Mouse (Mus musculus) G1E-ER4 (cell line): Measurements from ENCODE around the gene Cdkn1a. TPM values are rescaled to one million over a fixed set of nuclear protein-coding genes. Genes with fewer than 3 reads are reported as not detected.
A peak's percentile ranks its signal among the peaks of the same experiment; 100 is the strongest.

ENCODE experiments used
- GATA1 ChIP-seq: IDR thresholded peaks from one replicate; pipeline ENCODE4 v1.8.0; 2012; ENCODE audit warnings: low read length, inconsistent platforms
- polyA plus RNA-seq: library from polyadenylated mRNA; stranded (reverse); fragments of >175 nt; gene quantifications from 2 replicates; pipeline ENCODE4 v1.2.3, GENCODE M21; 2012

The Cdkn1a gene
- polyA plus RNA-seq: 65.3 and 74.2 TPM in 2 replicates

DNA sequence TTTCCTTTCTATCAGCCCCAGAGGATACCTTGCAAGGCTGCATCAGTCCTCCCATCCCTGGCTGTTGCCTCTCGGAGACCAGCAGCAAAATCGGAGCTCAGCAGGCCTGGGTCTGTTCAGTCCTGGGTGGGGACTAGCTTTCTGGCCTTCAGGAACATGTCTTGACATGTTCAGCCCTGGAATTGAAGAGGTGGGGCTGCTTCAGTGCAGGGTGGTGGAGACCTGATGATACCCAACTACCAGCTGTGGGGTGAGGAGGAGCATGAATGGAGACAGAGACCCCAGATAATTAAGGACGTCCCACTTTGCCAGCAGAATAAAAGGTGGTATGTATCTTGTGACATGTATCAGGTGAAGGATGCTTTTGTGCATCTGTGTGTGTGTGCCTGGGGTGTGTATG lies at the start of gene Cdkn1a:
Gene Cdkn1a, plus strand, starts transcription at position 201 of the 400 bp plus-strand sequence.
- no peak for TF ChIP-seq GATA1

DNA sequence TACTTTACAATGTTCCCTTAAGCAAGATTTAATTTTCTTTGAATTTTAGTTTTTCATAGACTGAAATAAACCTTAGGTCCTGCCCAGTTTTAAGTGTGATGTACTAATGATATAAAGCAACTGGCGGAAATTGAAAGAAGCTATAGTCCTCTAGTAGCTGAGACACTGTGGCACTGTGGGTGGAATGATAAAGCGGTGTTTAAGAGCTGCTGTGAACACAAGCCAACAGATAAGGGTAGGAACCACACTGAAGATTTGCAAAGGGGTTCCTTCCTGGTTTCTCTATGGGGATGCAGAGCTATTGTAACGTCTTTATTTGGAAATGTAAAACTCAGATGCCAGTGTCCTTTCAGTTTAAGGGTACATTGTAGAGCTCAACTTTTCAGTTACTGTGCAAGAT lies 49.1 kb upstream of the Cdkn1a start:
- TF ChIP-seq GATA1: peak; percentile 44

DNA sequence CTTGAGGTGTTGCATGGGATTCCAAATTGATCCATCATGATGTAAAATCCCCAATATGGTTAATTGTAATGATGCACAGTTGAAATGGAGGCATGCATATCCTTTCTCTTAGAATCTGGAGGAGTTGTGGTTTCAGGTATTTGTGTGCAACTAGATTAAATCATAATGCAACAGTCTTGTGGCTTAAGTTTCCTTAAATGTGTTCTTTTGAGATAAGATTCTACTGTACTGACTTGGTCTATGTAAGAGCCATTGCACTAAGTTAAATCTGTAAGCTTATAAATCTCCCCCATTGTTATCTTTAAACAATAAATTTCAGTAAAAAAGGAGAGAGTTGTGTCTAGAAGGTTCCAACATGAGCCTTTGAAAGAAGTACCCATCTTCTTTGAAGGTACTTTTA lies 48.2 kb upstream of the Cdkn1a start:
- TF ChIP-seq GATA1: peak; percentile 56

DNA sequence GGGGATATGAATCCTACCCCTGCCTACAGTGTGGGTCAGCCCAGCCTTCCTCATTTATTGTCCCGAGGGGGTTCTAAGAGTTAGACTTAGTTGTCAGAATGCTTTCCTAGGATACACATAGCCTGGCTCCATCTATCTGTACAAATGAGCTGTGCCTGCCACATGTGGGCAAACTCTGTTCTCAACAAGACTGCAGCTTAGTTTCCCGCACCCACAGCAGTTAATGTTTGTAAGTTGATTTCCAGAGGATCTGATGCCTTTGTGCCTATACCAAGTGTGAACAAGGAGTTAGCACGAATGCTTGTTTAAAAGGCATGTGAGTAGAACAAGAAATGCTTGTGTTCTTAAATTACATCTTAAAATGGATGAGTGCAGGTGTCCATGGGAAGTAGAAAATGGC lies 47.2 kb upstream of the Cdkn1a start:
- TF ChIP-seq GATA1: no peak

DNA sequence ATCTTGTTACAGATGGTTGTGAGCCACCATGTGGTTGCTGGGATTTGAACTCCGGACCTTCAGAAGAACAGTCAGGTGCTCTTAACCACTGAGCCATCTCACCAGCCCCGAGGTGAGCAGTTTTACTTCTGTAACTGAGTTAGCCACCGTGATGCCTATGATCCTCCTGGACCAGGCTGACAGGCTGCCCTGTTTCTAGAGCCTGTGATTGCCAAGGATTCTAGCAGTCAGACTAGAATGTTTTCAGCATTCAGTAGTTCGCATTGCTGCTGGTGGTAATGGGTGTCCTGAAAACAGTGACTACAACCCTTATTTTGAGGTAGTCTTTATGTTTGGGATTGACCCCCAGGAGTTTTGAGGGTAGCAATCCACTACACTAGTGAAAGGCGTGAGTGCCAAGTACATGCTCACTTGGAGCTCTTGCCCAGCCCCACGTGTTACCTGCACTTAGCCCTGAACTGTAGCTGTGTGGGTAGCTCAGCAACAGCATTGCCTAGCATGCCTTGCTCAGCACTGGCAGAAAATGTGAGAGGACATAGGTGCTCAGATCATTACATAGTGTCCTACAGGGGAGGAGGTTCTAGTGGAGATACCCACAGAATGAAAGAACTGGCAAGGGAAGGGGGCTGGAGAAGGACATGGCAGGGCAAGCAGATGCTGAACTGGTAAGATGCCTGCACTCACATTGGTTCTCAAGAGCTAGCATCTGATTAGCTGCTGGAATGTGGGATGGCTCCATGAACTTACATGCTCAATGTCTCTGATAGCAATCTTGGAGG lies 46.4 kb upstream of the Cdkn1a start:
- TF ChIP-seq GATA1: no peak

DNA sequence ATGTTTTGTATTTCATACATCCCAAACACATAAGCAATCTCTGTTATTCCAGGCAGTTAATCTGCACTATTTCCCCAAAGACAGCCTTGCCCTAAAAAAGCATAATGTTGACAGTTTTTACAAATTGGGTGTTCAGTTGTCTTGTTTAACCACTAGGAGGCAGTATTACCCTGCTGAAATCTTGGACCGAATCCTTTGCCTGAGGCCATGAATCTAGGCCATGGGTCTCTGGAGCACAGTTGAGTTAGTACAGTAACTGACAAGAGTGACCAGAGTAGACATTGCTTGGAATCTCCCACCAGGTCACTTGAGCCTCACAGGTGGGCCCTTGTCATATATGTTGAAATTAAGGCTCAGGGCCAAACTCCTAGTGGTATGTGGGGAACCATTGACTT lies 45.9 kb upstream of the Cdkn1a start:
- no peak for TF ChIP-seq GATA1

DNA sequence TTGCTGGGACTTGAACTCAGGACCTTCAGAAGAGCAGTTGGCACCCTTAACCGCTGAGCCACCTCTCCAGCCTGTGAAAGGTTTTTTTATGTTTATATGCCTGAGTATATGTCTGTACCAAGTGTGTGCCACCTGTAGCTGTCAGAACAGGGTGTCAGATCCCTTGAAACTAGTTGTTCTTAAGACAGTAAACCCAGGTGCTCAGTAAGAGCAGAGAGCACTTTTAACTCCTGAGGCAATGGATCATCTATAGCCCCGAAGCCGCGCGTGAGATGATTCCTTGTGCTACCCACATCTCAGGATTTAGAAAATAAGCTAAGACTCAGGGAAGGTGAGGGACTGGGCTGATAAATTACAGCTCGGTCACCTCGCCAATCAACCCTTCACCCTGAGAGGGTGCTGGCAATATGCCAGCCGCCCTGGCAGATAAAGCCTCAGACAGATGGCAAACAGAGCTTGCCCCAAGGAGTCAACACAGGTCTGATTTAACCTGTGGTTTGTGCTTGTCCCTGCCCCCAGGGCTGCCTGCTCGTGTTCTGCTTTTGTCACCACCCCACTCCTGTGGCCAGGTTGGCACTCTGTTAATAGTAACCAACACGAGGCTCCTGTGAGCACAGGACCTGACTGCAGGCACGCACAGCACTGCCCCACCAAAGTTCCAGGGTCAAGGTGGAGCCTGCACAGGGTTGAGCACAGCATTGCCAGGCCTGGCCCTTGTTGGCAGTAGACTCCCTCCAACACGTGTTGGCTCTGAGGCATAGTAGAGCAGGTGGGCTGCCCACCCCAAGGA lies 44.8 kb upstream of the Cdkn1a start:
- no peak for TF ChIP-seq GATA1

DNA sequence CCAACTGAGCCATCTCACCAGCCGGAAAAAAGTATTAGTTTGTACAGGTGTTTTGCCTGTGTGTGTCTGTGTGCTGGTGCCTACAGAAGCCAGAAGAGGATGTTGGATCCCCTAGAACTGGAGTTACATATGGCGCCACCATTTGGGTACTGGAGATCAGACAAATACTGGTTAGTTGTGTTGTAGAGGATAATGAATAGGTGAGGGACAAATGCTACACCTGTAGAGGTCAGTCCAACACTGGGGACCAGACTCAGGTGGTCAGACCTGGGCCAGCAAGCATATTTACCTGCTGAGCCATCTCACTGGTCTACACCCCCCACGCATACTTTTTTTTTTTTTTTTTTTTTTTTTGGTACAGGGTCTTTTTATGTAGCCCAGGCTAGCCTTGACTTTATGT lies 43.9 kb upstream of the Cdkn1a start:
- no peak for TF ChIP-seq GATA1

DNA sequence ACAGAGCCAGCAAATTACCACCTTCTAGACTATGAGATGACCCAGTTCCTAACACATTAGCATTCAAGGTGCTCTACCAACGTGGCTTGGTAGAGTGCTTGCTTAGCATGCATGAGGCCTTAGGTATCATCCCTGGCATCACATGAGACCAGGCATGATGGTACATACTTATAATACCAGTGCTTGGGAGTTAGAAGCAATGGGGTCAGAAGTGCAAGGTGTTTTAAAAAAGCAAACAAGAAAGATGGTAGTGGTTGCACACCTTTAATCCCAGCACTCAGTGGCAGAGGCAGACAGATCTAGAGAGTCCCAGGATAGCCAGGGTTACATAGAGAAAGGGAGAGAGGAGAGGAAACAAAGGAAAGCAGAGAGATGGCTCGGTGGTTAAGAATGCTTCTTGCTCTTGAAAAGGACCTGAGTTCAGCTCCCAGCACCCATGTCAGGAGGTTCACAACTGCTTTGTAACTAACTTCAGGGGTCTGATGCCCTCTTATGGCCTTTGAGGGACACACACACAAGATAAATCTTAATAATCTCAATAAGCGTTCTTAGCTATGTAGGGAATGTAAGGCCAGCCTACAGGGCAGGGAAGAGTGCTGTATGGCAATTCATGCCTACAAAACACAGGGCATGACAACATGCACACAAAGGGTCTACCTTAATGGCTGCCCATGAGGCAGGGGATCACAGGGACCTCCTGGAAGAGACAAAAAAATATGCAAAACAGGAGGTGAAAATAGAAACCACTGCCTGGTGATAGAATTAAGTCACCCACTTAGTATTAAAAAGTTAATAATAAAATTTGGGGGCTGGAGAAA lies 42.9 kb upstream of the Cdkn1a start:
- TF ChIP-seq GATA1: no peak

DNA sequence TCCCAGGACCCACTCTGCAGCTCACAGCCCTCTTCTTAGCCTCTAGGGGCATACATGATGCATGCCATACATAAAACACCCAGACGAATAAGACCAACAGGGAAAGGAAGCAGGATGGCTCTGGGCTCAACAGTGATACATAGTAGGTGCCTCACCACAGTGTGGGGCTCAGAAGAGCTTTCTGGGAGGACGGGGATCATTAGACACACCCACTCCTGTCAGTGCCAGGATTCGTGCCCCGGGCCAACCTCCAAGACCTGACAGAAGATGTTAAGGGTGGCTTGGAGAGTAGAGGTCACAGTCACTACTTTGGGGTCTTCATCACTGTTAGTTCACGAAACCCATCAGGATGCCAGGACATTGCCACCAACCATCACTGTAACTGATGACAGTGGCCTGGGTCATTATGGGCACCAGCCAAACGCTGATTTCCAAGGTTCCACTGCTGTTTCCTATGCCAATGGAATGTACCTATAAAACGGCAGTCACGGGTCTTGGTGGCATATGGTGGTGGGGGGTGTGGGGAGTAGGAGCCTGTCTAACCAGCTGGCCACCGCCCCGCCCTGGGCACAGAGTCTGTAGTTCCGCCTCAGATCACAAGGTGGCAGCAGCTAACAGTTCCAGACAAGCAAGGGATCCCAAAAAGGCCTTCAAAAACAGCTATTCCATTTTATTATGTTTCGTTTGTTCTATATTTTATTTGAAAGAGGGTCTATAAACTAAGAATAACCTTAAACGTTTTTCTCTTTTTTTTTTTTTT lies 41.8 kb upstream of the Cdkn1a start:
- TF ChIP-seq GATA1: no peak

DNA sequence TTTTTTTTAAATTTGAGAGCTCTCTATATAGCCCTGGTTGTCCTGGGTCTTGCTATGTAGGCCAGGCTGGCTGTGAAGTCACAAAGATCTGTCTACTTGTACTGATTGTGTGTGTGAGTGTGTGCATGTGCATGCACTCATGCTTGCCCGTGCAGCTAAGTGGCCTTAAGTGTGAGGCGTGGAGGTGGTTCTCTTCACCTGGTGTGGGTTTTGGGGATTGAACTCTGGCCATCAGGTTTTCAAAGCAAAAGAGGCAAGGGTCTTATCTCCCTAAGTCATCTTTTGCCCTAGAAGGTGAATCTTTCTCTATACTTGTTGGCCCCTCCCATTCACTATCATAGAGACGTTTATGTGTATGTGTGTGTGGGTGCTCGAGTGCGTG lies 41.3 kb upstream of the Cdkn1a start:
- no peak for TF ChIP-seq GATA1

DNA sequence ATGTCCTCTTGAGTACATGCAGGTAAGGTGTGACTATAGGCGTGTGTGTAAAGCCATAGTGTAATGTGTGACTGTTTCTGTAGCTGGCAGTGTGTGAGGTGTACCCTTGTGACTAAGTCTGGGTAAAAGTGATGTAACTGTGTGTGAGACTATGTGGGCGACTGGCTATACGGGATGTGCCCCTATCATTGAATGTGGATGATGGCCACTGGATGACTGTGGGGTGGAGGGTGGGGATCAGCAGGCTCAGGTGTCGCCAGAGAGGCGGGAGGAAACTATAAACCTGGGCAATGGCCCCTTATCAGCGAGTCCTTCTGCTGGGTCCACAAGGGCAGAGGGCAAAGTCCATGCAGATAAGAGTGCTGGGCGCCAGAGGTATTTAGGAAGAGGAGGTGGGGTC lies 40.9 kb upstream of the Cdkn1a start:
- no peak for TF ChIP-seq GATA1

DNA sequence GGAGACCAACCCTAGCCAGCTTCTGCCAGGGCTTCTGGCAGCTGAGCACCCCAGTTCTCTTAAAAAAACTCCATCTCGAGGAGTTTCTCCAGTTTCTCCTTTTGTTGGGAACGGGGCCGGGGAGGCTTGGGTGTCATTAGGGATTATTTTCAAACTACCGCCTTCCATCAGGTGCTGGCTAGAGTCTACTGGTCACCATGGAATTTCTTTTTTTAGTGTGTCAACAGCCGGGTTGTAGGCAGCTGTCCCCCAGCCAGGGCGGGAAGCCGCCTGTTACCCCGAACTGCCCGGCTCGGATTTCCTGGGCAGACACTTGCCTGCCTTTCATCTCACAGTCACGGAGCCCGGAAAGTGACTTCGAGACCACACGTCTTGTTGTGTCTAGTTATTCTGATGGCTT lies 40.0 kb upstream of the Cdkn1a start:
- TF ChIP-seq GATA1: no peak

DNA sequence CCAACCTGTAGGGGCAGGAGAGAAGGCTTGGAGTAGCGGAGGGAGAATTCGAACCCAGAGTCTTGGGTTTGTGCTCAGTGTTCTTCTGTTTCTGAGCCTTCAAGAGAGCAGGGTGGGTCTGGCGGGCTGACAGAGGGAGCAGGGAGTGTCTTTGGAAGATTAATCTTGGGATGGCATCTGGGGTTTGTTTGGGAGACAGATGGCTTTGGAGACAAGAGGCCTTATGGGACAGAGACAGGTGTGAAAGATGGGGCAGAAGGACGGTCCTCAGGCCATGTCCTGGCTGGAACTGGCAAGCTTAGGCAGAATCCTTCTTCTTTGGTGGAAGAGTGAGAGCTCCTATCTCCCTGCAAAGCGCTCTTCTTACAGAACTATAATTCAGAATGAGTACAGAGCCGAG lies 37.7 kb upstream of the Cdkn1a start:
- TF ChIP-seq GATA1: no peak

DNA sequence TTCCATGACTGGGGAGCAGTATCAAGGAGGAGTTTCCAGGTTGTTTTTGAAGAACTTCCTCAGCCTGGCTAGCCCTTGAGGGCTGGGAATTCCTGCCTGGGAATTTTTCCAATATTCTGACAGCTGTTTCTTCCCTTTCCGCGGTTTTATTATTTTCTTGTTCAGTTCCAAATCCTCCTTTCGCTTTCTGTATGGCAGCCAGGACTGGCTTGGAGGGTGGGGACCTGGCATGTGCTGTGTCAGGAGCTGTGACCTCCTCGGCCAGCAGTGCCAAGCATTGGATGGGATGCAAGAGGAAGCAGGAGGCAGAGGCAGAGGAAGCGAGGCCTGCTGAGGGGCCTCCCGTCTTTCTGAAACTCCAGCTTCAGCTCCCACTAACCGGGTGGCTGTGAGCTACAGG lies 36.9 kb upstream of the Cdkn1a start:
- TF ChIP-seq GATA1: no peak
